Mouse (Mus musculus): ENCODE measurements around the gene Stxbp3.

The Stxbp3 gene

DNA sequence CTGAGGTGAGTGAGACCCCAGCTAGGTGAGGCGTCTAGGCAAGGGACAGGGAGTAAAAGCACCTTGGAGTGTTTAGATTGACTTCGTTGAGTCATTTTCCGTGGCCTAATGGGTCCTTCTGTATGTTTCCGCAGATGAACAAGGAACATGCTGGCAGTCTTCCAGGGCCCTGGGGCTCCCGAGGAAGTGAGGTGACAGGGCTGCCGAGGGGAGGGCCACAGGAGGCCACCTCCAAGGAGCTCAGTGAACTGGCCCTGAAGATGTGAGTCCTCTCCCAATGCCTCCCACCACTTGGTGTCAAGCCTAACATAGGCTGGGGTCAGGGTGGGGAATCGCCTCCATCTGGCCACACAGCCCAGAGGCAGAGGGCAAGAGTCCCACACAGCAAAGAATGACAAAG, 75.3 kb downstream of the Stxbp3 start:
- DNase-seq (ENCODE audit: low spot score): peak; percentile 48

DNA sequence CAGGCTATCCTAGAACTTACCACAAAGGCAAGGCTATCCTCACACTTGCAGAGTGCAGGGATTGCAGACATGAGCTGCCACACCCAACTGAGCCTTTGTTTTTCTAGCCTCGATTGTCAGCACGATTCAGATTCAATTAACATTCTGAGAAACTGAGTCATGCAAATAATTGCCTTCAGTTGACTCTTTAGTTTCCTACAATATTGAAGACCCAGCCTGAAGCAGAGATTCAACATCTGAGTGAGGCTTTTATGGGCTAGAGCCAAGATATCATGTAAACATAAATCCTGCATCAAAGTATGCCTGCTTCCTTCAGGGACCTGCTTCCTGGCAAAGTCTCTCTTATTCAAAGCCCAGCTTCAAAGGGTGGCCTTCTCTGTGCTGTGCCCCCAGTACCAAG, 76.6 kb downstream of the Stxbp3 start:
- no peak for DNase-seq (ENCODE audit: low spot score)

DNA sequence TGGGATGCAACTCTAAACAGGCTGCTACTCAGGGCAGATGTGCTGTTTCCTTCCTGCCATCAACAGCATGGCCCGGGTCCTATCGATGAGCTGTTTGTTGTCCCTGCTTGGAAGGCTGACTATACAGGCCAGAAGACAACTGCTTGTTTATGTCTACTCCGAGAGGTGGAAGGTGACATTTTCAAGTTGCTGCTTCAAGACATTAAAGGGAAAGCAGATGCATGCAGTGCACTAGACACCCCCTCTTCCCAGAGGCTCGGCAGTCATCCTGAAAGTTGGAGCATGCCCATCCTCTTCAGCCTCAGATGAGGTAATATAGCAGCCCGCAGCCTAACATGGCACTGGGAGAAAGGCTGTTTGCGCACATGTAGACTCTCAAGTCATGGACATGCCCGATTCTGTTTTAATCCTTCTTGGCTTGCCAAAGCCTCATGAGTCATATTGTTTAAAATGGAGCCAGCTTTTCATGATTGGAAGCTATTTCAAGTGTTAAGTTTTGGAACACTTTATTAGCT, 77.7 kb downstream of the Stxbp3 start:
- DNase-seq (ENCODE audit: low spot score): no peak

DNA sequence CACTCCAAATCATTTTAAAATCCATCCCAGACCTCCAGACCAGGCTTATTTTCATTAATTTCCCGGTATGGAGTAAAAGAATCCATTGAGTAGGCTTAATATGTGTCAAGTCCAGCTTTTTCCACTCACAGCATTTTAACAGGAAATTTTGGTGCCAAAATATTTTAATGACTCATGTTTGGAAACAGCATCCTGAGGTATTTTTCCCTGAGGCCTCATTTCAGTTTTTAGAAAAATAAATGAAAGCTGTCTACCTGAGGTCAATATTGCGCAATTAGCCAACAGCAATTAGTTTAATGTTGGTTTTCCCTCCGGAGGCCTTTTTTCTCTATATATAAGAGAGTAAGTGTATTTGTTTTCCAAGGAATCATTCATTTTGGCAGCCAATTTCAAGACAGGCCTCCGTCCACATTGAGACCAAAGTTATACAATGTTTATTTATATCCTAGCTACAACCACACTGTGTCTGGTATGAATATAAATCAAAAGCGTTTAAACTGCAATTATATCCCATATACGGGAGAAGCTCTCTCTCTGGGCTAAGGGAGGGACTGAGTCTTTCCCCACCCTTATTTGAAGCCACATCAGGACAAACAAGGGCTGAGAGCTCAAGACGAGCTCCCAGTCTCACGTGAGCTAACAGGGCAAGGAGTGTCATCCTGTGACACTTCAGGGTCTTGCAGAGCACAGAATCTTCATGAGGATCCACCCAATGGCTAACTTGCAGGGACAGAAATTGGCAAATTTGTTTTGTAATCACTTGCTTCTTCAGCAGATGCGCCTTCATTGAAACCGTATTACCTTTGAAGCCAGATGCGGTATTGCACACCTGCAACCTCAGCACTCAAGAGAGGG, 80.5 kb downstream of the Stxbp3 start:
- no peak for DNase-seq (ENCODE audit: low spot score)

DNA sequence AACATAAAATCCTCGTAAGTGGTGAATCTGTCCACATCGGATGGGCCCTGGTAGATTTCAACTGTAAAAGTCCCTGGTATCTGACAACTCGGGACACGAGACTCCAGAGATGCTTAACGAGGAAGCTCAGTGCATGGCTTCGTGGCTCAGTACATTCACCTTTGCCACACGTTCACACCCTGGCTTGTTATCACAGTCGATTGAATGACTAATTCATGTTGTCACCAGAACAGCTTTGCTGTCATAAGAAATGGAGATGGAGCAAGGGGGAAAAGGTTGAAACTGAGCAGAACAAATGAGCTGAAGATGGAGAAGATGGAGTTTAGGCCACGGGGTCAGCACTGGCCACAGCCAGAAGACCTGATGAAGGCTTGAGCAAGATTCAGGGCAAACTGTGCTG, 82.8 kb downstream of the Stxbp3 start:
- DNase-seq (ENCODE audit: low spot score): no peak

DNA sequence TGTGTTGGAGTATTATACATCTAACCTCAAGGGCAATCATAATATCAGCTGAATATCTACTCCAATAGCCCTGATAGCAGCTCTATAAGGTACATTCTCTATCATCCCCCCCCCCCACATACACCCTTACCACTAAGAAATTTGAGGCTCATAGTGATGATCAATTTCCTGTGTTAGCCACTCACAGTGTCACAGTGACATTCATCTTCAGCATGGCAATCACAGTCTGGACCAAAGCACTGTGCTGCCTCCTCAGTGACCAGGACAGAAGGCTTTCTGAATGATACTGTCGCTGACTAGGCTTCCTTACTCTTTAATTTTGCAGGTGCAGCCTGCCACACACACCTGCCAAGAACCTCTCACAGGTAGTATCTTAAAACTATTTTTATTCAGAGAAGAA, 84.2 kb downstream of the Stxbp3 start:
- no peak for DNase-seq (ENCODE audit: low spot score)

DNA sequence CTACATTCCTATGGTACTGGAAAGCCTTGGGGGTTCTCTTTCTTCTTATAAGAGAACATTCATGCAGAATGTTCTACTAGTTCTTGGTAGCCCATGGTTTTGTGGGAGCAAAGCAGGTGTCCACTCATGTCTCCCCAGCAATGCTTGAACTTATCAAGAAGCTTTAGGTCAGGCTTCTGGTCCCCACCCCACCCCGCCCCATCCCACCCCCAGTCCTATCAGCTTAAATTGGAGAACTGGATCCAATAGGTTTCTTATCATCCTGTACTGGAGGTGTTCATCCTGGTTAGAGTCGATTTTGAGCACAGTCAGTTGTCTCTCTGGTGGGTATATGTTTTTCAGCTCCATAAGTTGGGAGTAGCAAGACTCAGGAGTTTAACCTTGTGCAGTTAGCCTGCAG, 84.8 kb downstream of the Stxbp3 start:
- no peak for DNase-seq (ENCODE audit: low spot score)

DNA sequence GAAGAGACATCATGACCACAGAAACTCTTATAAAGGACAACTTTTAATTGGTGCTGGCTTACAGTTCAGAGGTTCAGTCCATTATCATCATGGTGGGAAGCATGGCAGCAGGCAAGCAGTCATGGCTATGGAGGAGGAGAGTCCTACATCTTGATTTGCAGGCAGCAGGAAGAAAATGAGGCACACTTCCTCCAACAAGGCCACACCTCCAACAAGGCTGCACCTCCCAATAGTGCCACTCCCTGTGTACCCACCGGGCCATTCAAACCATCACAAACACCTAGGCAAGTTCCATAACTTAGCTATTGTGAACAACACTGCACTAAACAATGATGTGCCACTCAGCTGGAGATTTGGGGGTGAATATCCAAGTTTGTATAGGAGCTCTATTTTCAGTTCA, 85.8 kb downstream of the Stxbp3 start:
- DNase-seq (ENCODE audit: low spot score): no peak

DNA sequence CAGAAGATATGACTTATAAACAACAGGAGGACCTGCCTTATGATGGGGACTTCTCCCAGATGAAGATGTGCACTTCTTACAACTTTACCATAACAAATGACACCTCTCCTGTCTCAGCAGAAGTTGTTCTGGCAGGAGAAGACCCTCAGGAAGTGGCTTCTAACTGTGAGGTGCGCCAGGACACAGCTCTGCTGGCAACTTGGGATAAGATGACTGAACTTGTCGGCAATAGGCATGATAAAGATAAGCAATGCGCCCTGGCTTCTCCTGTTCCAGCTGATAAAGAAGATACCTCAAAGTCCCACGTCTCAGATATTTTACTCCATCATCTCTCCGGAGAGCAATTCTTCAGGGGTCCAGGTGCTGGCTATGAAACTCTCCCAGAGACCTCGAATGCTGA, 88.6 kb downstream of the Stxbp3 start:
- DNase-seq (ENCODE audit: low spot score): no peak

DNA sequence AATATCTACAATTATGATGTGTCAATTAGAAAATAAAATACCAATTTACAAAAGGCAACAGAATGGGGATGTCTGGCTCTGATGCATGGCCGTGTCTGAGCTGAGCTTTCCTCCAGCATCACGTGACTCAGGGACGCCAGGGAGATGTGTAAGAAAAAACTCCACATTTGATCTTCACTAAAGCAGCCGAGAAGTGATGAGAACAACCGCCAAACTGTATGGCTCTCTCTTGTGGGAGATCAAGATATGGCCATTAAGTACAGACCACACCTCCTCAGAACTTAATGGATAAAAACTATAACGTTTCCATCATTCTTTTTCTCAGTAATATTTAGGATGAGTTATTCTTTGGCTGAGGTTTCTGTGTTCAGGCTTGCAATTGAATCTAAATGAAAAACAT, 89.3 kb downstream of the Stxbp3 start:
- DNase-seq (ENCODE audit: low spot score): no peak

DNA sequence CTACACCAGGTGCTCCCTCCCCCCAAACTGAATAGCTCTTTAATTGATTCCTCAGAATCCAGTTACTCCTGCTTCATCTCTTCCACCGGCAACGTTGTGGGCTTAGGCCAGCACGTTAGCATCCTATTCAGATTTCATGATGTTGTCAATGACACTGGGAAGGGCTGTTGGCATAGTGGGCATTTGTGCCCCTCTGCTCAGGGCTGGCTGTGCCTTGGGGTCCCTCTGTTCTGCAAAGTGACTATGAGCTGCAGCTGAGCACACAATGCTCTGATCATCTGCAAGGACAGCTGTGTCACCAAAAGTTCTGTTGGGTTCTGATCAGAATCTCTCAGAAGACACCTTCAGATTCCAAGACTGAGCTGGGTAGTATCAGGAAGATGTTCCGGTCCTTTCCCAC, 96.3 kb downstream of the Stxbp3 start:
- no peak for DNase-seq (ENCODE audit: low spot score)
